Comparison of ENCODE assay signal across 8 mouse cellular contexts in genomic region chr7:133856278-133856677, GRCm38 (mm10).
DNase-seq lines count a peak whose midpoint lies in the region; ATAC-seq and TF ChIP-seq lines count a peak whose summit lies in the region.

No protein-coding gene starts in this region.

- no peaks in the 10 kb centered on the region for H3K4me1 ChIP-seq in heart, embryonic 11.5 days (ENCODE audit: control insufficient read depth, insufficient read depth, low read length)
- no peaks in the 10 kb centered on the region for H3K4me1 ChIP-seq in hindbrain, postnatal 0 days (ENCODE audit: insufficient read depth, low read length)
- H3K4me1 ChIP-seq in midbrain, embryonic 10.5 days: no peaks in the 10 kb centered on the region

- peak; percentile 100 for TF ChIP-seq CTCF in hindbrain, postnatal 0 days (IDR thresholded peaks at IDR 0.05; ENCODE audit: low read depth)

- peak; percentile 49 to 84 for DNase-seq in heart, adult 18-20 months
- peak; percentile 65 for DNase-seq in cerebellum, adult 9-10 months
- peak; percentile 66 to 90 for DNase-seq in frontal cortex, adult 2 months (ENCODE audit: extremely low spot score in 1 of 2, low spot score in 1 of 2)
- peak; percentile 90 for DNase-seq in hindbrain, postnatal 0 days (ENCODE audit: low spot score)
- peak; percentile 43 to 84 for DNase-seq in left cerebral cortex, adult 9 months (ENCODE audit: low spot score in 2 of 2)
- DNase-seq in midbrain, embryonic 10.5 days (ENCODE audit: low spot score): peak; percentile 71
- peak; percentile 62 to 66 for DNase-seq in right cerebral cortex, postnatal 36 days (ENCODE audit: low spot score in 2 of 2)

- WGBS in heart, embryonic 11.5 days (ENCODE audit: insufficient replicate concordance): 21% methylated on average over 3 of the region's 3 CpGs
- WGBS in hindbrain, postnatal 0 days: 23% methylated on average over 3 of the region's 3 CpGs
- 29% methylated on average over 3 of the region's 3 CpGs for WGBS in midbrain, embryonic 10.5 days

- no peak overlapping the region for H3K9ac ChIP-seq in heart, embryonic 11.5 days (ENCODE audit: low read depth, low read length)
- no peak overlapping the region for H3K9ac ChIP-seq in hindbrain, postnatal 0 days (replicated peaks; ENCODE audit: low read length)

- H3K27ac ChIP-seq in heart, embryonic 11.5 days (ENCODE audit: low read depth, low read length): no peak overlapping the region
- no peak overlapping the region for H3K27ac ChIP-seq in hindbrain, postnatal 0 days
- no peak overlapping the region for H3K27ac ChIP-seq in midbrain, embryonic 10.5 days (replicated peaks)

- no peak overlapping the region for H3K4me3 ChIP-seq in heart, embryonic 11.5 days (ENCODE audit: low read depth, low read length)
- no peak overlapping the region for H3K4me3 ChIP-seq in hindbrain, postnatal 0 days (ENCODE audit: low read length)
- H3K4me3 ChIP-seq in midbrain, embryonic 10.5 days: no peak overlapping the region

- no peaks in the 10 kb centered on the region for H3K9me3 ChIP-seq in heart, embryonic 11.5 days (replicated peaks; ENCODE audit: control insufficient read depth, low read length)
- no peaks in the 10 kb centered on the region for H3K9me3 ChIP-seq in hindbrain, postnatal 0 days (ENCODE audit: low read length)
- no peaks in the 10 kb centered on the region for H3K9me3 ChIP-seq in midbrain, embryonic 10.5 days (replicated peaks)

- no peak for ATAC-seq in heart, embryonic 11.5 days (replicated peaks; ENCODE audit: insufficient number of reproducible peaks, low FRiP score, low TSS enrichment)
- ATAC-seq in hindbrain, postnatal 0 days: peak; percentile 76

- H3K4me2 ChIP-seq in heart, embryonic 11.5 days: no peak overlapping the region
- no peak overlapping the region for H3K4me2 ChIP-seq in hindbrain, postnatal 0 days (ENCODE audit: low read depth, low read length)

- no peaks in the 10 kb centered on the region for H3K36me3 ChIP-seq in heart, embryonic 11.5 days (ENCODE audit: control insufficient read depth, insufficient read depth, low read length)
- no peaks in the 10 kb centered on the region for H3K36me3 ChIP-seq in hindbrain, postnatal 0 days (ENCODE audit: insufficient read depth, low read length)
- H3K36me3 ChIP-seq in midbrain, embryonic 10.5 days: no peaks in the 10 kb centered on the region

- no peaks in the 10 kb centered on the region for H3K27me3 ChIP-seq in heart, embryonic 11.5 days (ENCODE audit: control insufficient read depth, insufficient read depth, low read length)
- H3K27me3 ChIP-seq in hindbrain, postnatal 0 days (ENCODE audit: insufficient read depth, low read length): no peaks in the 10 kb centered on the region
- no peaks in the 10 kb centered on the region for H3K27me3 ChIP-seq in midbrain, embryonic 10.5 days (ENCODE audit: low read depth, poor library complexity, severe bottlenecking)
